Mouse (Mus musculus): ENCODE data around the gene Zfpm1.

Zfpm1 gene

DNA sequence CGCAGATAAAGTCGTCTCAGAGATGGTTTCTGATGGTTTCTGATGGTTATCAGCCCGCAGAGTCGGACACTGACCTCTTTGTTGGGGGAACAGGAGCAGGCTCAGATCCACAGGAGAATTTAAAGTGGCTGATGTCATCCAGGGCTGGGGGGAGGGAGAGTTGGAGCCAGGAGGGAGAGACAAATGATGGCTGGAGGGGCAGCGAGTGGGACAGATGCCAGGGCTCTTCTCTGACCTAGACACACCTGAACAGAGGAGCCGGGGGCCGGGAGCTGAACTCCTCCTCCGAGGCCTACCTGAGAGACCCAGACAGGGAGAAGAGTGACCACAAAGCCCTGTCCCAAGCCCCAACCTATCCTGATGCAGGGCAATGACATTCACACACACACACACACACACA lies 47.1 kb downstream of the Zfpm1 start:
- DNase-seq = no peak

DNA sequence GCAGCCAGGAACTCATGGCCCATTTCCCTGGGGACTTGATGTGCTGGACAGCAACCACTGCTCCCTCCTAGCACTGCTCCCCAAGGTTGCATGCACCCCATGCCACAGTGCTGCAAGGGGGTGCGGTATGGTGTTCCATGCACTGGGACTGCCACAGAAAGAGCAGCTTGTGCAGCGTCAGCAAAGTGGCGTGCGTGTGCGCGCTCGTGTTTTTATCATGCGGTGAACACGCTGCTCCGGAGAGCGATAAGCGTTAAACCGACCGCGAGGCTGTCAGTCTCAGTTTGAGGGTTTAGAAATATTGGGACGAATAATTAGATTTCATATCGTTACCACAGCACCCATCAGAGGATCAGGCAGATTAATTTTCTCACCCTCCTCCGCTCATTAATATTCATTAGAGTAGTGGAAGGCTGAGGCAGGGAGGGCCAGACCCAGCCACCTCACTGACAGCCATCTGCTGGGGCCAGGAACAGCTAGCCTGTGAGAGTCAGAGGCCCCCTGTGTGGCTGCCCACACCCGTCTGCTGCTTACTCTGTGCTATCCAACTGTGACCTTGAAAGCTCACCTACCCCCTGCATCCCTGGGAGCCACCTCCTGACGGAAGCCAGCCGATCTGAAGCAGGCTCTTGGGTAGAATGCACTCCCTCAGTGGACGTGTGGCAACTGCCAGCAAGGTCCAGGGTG lies 47.8 kb downstream of the Zfpm1 start:
- no peak for DNase-seq

DNA sequence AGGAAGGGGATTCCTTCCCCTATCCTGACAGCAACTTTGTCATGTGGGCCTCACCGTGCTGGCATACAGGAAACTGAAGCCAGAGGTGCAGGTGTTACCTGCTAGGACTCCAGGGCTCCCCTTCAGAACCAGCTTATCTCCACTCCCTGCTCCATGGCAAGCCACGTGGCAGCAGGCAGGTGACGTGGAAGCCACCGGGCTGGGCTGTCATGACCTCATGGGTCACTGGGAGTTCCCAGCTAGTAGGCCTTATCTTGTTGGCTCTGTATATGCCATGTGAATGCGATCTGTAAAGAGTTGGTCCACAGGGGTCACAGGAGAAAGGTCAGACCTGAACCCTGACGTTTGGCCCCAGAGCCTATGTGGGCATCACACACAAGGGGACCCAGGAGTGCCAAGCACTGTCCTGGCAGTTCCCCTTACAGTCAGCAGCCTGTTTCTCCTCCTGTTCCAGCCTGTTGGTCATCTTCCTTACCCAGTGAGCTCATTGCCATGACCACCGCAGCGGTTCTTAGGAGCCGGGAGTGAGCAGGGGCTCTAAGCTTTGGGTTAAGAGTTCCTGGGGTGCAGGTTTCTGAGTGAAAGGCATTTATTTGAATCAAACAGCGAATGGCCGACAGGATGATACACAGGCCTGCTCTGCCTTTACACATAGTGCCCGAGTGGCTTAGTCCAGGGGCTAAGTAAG lies 48.6 kb downstream of the Zfpm1 start:
- no peak for DNase-seq

DNA sequence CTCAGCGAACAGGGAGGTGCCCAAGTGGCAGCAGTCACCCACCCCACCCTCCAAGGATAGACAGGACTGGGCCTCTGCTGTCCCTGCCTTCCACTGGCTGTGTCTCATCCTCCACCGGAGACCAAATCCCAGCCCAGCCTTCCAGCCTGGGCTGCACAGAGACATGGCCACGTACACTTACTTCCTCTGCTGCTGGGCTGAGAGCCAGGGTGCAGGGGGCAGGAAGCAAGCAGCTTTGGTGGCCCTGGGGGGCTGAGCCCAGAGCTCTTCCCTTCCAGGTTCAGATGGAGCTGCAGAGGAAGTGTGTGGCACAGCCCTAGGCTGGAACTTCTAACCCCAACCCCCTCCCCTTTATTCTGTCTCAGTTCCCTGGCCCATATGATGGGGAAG lies 49.2 kb downstream of the Zfpm1 start:
- DNase-seq = no peak

DNA sequence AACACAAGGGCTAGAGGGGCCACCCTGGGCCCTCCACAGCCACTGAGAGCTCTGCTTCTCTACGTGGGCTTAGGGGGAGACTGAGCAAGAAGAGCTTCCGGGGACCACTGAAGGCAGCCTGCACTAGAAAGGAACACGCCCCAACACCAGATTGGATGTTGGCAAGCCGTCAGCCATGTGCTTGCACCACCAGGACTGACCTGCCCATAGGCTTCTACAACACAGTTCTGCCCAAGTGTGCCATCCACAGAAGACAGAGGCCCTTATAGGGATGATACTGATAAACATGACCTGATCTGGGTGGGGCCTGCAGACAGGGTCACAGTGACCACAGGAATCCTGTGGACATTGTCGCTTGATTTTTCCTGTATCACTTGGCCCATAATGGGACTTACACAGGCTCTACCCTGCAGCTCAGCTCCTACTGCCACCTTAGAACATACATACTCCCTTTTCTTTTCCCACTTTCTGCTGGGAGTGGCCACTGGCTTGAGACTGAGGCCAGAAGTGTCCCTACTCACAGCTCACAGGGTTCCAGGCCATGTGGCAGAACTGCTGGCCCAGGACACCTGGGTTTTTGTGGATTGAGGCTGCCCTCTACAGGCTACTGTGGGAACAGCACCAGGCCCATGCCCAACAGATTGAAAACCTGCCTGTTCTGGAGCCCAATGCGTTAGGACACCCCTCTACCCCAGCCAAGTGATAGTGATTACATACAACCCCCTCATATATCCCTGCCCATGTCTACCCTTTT lies 51.0 kb downstream of the Zfpm1 start:
- DNase-seq = peak; percentile 69 to 87

DNA sequence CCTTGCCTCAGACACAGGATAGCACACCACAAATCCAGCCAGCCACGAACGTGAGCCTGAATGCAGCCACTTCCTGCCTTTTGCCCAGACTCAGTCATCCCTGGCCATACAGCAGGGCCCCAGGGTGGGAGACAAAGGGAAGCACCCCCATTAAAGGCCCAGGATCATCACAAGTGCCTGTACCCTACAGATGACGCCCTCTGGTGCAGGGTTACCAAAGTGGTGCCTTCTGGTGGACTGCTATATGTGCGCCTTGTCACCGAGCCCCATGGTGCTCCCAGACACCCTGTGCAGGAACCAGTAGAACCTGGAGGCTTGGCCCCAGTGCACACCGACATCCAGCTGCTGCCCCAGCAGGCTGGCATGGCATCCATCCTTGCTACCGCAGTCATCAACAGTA lies 51.6 kb downstream of the Zfpm1 start:
- no peak for DNase-seq

DNA sequence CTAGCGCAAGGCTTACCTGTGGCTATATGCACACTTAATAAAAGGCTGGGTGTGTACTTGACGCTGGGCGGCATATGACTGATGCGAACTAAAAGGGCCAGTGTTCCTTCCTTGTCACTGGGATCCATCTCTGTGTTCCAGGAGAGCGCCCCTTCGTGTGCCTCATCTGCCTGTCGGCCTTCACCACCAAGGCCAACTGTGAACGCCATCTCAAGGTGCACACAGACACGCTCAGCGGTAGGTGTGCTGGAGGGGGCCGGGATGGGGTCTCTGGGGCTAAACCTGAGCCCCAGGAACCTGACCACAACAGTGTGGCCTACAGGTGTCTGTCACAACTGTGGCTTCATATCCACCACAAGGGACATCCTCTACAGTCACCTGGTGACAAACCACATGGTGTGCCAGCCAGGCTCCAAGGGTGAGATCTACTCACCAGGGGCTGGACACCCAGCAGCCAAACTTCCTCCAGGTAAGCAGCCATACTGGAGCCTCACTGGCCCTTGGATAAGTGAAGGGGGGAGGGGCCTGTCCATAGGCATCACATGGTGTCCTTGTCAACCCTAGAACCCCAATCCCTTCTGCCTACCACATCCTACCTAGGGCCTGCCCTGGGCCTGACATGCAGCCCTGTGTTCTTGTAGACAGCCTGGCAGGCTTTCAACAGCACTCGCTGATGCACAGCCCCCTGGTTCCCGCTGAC lies 53.0 kb downstream of the Zfpm1 start:
- DNase-seq = no peak

DNA sequence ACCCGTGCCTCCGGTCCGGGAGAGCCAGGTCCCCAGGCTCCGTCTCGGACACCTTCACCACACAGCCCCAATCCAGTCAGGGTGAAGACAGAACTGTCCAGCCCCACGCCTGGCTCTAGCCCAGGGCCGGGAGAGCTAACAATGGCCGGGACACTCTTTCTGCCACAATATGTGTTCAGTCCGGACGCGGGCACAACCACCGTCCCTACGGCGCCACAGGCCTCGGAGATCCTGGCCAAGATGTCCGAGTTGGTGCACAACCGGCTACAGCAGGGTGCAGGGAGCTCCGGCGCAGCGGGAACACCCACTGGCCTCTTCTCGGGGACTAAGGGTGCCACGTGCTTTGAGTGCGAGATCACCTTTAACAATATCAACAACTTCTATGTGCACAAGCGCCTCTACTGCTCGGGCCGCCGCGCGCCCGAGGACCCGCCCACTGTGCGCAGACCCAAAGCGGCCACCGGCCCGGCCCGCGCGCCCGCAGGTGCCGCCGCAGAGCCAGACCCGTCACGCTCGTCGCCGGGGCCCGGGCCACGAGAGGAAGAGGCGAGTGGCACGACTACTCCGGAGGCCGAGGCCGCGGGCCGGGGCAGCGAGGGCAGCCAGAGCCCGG lies 53.8 kb downstream of the Zfpm1 start:
- no peak for DNase-seq

DNA sequence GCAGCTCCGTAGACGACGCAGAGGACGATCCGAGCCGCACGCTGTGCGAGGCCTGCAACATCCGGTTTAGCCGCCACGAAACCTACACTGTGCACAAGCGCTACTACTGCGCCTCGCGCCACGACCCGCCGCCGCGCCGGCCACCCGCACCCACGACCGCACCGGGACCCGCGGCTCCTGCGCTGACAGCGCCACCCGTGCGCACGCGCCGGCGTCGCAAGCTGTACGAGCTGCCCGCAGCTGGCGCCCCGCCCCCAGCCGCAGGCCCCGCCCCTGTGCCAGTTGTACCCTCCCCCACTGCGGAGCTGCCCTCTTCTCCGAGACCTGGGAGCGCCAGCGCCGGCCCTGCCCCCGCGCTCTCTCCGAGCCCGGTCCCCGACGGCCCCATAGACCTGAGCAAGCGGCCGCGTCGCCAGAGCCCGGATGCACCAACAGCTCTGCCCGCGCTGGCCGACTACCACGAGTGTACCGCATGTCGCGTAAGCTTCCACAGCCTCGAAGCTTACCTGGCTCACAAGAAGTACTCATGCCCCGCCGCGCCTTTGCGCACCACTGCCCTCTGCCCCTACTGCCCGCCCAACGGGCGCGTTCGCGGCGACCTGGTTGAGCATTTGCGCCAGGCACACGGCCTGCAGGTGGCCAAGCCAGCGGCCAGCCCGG lies 54.4 kb downstream of the Zfpm1 start:
- DNase-seq = no peak

DNA sequence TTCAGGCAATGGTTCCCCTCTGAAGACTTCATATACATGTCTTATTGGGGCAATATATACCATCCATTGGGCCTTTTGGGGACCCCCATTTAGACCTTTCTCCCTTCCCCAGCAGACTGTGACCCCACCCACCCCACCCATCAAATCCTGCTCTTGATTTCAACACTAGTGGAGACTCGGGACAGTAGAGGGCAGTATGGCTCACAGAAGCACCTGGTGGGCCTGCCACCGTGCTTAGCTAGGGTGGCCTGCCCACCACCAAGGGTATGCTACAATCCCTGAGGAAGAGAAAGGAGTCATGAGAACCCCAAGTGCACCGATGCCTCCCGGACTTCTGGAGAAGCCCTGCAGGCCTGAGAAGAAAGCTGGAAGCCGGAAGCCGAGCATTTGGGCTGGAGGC lies 56.9 kb downstream of the Zfpm1 start:
- no peak for DNase-seq

DNA sequence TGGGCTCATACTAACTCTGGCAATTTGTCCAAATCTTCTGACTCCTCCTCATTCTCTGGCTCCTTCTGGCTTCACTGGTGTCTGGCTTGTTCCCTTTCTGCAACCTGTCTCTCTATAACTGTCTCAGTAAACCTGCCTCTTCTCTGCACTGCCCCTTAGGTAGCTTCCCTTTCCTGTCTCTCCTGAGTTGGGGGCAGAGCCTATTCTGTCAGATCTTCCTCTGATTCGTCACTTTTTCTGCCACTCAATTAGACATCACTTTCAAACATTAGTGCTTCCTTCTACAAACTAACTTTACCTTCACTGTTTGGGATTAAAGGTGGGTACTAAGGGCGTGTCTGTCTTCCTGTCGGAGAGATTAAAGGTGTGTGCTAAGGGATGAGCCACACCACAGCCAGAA lies 58.8 kb downstream of the Zfpm1 start:
- no peak for DNase-seq

DNA sequence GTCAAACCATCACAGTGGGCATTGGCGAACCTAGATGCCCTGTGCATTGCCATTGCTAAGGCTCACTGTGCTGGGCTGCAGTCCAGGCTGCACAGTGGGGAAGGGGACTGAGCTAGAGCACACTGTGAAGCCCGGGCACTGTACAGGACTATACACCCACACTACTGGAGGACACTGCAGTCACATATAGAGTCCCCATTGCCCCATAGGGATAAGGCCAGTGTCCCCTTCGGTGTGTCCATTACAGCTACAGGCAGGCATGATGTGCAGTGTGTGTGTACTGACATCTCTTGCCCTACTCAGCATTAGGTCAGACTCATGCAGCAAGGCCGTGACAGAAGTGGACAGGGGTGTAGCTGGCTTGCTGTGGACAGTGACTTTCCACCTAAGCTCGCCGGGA lies 59.8 kb downstream of the Zfpm1 start:
- DNase-seq = no peak

DNA sequence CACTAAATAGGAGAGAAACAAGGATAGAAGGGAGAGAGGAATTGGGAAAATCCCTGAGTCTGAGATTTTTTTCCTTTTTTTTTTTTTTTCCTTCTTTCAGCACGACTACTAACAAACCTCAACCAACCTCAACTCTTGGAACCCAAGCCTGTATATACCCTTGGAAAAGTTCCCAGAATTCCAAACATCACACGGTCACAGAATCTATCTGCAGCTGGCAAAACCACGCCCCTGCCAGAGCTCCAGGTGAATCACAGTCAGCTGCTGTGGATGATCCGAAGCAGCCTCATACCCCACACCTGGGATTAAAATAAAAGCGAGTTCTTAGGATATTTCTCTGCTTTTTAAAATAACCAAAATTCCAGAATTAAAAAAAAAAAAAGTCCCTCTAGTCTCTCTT lies 60.4 kb downstream of the Zfpm1 start:
- no peak for DNase-seq

DNA sequence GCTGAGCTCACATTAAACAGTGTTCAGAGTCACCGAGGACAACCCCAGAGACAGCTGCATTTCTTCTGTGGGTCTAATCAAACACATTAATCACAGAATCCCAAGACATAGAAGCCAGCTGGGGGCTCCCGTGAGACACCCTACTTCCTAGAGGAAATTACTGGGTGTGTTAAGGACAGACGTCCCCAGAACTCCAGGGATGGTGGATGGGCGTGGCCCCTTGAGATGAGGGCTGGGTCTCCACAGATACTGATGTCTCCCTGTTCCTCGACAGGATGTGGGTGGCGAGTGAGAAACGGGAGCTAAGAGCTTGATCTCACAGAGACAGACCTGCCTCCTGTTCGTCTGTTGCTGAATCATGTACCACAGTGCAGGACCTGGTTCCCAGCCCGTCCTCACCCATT lies 60.9 kb downstream of the Zfpm1 start:
- DNase-seq = no peak

DNA sequence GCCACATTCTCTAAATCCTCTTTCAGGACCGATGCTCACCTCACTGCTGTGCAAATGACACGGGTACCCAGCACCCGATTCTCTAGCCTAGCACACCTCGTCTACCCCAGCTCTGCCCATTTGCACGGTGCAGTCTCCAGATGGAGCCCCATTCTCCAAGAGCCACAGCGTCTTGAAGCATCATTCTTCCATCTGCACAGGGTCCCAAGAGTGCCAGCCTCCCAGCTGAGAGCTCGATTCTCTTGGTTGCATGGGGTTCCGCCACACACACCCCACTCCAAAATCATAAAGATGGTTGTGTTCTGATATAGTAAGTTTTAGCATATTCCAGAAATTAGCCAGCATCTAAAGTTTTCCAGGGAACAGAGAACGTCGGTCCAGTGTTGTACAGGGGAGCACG lies 61.4 kb downstream of the Zfpm1 start:
- DNase-seq = no peak

DNA sequence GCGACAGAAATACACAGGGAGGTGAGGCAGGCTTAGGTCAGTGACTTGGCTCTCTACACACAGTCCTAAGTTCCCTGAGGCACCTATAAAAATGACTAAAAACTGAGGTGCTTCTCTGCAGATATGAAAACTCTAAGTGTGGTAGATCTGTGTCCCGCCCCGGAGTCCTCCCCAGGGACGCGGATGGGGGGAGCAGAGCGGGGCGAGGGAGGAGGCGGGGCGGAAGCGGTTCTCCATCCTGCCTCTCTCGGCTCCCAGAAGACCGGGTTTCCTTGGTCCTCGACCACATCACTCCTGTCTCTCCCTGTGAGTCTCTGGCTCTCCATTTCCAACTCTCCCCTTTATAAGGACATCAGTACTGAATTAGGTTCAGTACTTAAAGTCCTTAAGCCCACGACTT lies 61.8 kb downstream of the Zfpm1 start:
- DNase-seq = peak in 1 of 2 experiments; percentile 35

DNA sequence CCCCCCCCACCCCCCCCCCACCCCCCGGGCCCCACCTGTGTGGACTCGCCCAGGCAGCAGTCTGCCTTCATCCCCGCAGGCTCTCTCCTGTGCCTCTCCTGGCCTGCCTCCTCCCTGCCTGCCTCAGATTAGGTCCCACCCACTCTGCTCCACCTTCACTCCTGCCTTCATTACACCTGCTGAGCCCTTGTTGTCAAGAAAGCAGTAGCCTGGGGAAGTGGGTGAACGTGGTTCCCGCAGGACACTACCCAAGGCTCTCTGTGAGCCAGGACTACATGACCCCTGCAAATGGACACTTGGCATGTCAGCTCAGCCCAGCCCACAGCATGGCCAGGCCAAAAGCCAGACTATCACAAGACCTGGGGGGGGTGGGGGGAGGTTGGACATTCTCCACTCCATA lies 62.3 kb downstream of the Zfpm1 start:
- DNase-seq = no peak

DNA sequence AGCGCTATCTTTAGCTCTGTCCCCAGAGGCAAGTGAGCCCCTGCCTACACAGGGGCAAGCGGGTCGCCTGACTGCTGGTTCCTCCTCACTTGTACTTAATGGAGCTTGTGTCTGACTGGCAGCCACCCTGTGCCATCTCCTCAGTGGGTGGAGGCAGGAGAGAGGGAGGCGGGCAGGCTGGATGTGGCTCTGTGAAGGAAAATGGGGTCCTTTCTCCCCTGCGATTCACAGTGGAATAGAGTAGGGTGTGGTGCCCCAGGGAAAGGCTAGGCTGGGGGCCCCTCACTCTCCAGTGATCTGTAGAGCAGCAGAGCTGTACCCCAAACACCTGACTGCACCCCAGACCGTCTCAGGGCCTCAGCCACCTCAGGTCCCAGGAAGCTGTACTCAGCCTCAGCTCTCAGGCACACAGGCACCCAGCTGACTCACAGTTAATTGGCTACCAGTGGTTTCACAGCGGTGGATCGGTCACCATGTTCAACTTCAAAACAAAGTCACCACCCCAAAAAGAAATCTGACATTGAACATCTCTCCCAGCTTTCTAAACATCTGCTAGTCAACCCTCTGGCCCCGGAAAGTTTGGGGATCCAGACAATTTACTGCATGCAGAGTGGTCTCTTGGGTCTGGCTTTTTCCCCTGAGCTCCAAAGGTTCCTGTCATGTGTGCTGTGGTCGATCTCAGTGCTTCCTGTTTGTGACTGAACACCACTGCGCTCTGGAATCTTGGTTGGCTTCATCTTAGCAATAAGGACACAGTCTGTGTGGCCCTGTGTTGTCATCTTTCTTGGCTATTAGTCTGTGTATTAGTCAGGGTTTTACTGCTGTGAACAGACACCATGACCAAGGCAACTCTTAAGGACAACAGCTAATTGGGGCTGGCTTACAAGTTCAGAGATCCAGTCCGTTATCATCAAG lies 63.5 kb downstream of the Zfpm1 start:
- no peak for DNase-seq

DNA sequence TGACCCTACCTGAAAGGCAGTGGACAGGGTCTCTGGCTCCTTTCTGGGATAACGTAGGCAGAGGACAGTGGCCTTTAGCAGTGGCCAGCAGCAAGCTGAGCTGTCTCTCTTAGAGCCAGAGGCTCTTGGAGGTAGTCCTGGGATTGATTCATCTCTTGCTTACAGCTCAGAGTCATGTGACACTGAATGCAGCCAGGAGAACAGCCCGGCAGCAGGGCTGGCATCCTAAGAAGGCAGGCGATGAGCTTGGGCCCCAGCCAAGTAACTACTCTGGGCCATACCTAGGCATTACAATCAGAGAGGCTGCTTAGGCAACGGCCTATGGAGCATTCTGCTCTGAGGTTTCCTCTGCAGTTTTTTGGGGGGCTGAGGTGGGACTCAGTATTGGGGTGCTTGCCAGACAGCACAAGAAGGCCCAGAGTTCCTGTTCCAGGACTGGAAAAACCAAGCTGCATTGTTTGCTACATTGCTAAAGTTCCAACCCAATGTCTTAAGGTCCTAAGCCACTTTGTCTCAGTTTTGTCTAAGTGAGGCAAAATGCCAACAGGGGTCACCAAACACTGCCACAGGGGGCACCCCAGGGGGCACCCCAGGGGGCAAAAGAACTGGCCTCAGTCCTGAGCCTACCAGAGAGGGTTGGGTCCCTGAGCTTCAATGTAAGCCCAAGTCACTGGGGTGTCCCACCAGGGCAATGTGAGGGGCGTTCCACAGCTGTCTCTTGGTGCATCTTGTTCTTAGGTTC lies 66.0 kb downstream of the Zfpm1 start:
- no peak for DNase-seq

All from spleen, adult 18-20 months (tissue).